Mouse (Mus musculus): ENCODE measurements at regions not wholly inside any gene's neighbourhood (a gene's known extent, or its start where the extent isn't known, plus 50 kb on each side); places are given as distances from the start of the nearest gene placed in this dataset.

DNA sequence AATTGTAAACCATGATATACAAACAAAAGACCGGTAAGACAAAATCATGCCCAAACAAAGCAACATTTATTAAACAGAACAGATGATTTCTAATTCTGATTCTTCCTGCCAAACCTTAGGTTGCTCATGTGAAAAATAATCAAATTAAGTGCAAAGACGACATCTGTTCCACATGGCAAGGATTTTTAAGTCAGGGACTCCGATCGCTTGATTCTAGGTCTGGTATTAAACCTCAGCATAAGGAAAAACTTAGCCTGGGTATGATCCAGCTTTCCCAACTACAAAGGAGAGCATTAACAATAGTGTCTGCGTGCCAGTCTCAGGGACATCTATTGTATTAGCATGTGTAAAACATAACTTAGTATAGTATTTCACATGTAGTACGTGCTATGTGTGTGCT lies 181.8 kb upstream of the Rnpc3 start:
- H3K9ac ChIP-seq (replicated peaks; ENCODE audit: low read depth, low read length), result no peak overlapping the region
- no peak overlapping the region for H3K4me3 ChIP-seq (ENCODE audit: low read depth, low read length)
- no peaks in the 10 kb centered on the region for H3K36me3 ChIP-seq (ENCODE audit: control insufficient read depth, insufficient read depth, low read length)
- H3K27me3 ChIP-seq (ENCODE audit: control insufficient read depth, insufficient read depth, low read length), result no peaks in the 10 kb centered on the region
- no peaks in the 10 kb centered on the region for H3K4me1 ChIP-seq (ENCODE audit: control insufficient read depth, insufficient read depth, low read length)
- H3K4me2 ChIP-seq (replicated peaks; ENCODE audit: low read depth, low read length), result no peak overlapping the region
- no peaks in the 10 kb centered on the region for H3K9me3 ChIP-seq (ENCODE audit: control insufficient read depth, low read depth, low read length)
- no peak for ATAC-seq (ENCODE audit: insufficient number of reproducible peaks, insufficient read depth, low FRiP score, low read depth)
- H3K27ac ChIP-seq (ENCODE audit: low read length), result no peak overlapping the region
- 85% methylated on average over 6 of the region's 6 CpGs for WGBS

DNA sequence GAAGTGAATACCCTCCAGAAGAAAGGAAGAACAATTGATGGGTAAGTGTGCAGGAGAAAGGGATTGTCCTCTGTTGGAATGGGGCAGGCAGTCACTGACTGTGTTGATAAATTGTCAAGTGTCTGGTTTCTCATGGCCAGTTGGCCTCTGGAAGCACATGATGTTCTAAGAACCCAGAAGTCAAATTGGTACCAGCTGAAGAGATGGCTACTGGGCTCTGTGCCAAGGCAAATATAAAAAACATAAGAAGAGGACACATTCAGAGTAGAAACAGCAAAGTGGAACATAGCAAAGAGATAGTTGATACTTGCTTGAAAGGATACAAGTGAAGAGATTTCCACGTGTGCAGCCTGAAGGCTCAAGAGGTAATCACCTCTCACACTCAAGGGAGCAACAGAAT lies 170.9 kb upstream of the Col11a1 start:
- Histone ChIP-seq H3K27me3 (ENCODE audit: control insufficient read depth, insufficient read depth, low read length) (no peaks in the 10 kb centered on the region), H3K9ac (replicated peaks; ENCODE audit: low read depth, low read length) (no peak overlapping the region), H3K4me1 (ENCODE audit: control insufficient read depth, insufficient read depth, low read length) (0 out of 2 replicates have a peak, but pooled peaks cover 5% of the 10 kb centered on the region), H3K36me3 (ENCODE audit: control insufficient read depth, insufficient read depth, low read length) (no peaks in the 10 kb centered on the region), H3K9me3 (ENCODE audit: control insufficient read depth, low read depth, low read length) (no peaks in the 10 kb centered on the region), H3K4me3 (ENCODE audit: low read depth, low read length) (no peak overlapping the region), H3K27ac (ENCODE audit: low read length) (no peak overlapping the region), H3K4me2 (replicated peaks; ENCODE audit: low read depth, low read length) (no peak overlapping the region)
- ATAC-seq (ENCODE audit: insufficient number of reproducible peaks, insufficient read depth, low FRiP score, low read depth), result no peak
- WGBS, result 18% methylated on average over 1 of the region's 1 CpGs

DNA sequence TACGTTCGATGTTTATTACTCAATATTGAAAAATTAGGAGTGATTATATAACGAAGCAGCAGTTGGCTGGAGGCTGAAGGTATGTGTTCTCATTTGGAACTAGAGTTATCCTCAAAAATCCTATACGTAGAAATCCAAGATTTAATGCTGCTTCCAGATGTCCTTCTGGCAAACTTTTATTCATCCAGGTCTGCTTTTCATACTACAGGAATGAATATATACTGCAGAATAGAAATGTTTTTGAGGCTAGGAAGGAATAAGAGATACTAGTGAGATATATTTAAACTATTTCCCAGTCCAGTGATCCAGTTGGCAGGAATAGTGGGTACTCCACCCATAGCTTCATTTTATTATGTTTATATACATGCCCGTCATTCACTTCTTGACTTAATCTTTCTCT lies 170.3 kb upstream of the Col11a1 start:
- H3K4me1 ChIP-seq (ENCODE audit: control insufficient read depth, insufficient read depth, low read length), result 0 out of 2 replicates have a peak, but pooled peaks cover 5% of the 10 kb centered on the region
- no peak overlapping the region for H3K27ac ChIP-seq (ENCODE audit: low read length)
- H3K36me3 ChIP-seq (ENCODE audit: control insufficient read depth, insufficient read depth, low read length), result no peaks in the 10 kb centered on the region
- H3K9me3 ChIP-seq (ENCODE audit: control insufficient read depth, low read depth, low read length), result no peaks in the 10 kb centered on the region
- ATAC-seq (ENCODE audit: insufficient number of reproducible peaks, insufficient read depth, low FRiP score, low read depth), result no peak
- H3K4me2 ChIP-seq (replicated peaks; ENCODE audit: low read depth, low read length), result no peak overlapping the region
- H3K4me3 ChIP-seq (ENCODE audit: low read depth, low read length), result no peak overlapping the region
- no peak overlapping the region for H3K9ac ChIP-seq (replicated peaks; ENCODE audit: low read depth, low read length)
- WGBS, result 38% methylated on average over 5 of the region's 5 CpGs
- no peaks in the 10 kb centered on the region for H3K27me3 ChIP-seq (ENCODE audit: control insufficient read depth, insufficient read depth, low read length)

DNA sequence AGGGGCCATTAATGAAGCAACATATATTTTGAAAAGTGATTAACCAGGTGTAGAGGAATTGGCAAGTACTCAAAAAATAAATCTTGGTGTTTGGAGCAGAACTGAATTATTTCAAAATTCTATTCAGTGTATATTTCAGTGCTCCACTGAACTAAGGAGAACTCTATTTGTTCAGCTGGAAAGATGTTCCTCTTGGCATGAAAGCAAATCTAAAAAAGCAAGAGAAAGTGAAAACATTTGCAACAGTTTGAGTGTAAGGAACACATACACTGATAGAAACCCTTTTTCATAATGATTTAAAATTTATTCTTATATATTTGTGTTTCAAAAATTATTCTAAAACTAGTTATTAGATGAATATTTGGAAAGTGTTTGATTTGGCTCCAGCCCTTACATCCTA lies 169.9 kb upstream of the Col11a1 start:
- Histone ChIP-seq H3K4me2 (replicated peaks; ENCODE audit: low read depth, low read length) (no peak overlapping the region), H3K27ac (ENCODE audit: low read length) (no peak overlapping the region), H3K27me3 (ENCODE audit: control insufficient read depth, insufficient read depth, low read length) (no peaks in the 10 kb centered on the region), H3K9ac (replicated peaks; ENCODE audit: low read depth, low read length) (no peak overlapping the region), H3K36me3 (ENCODE audit: control insufficient read depth, insufficient read depth, low read length) (no peaks in the 10 kb centered on the region), H3K9me3 (ENCODE audit: control insufficient read depth, low read depth, low read length) (no peaks in the 10 kb centered on the region), H3K4me3 (ENCODE audit: low read depth, low read length) (no peak overlapping the region), H3K4me1 (ENCODE audit: control insufficient read depth, insufficient read depth, low read length) (0 out of 2 replicates have a peak, but pooled peaks cover 5% of the 10 kb centered on the region)
- ATAC-seq (ENCODE audit: insufficient number of reproducible peaks, insufficient read depth, low FRiP score, low read depth), result peak; percentile 37; the same call in 1 of the 2 replicates

DNA sequence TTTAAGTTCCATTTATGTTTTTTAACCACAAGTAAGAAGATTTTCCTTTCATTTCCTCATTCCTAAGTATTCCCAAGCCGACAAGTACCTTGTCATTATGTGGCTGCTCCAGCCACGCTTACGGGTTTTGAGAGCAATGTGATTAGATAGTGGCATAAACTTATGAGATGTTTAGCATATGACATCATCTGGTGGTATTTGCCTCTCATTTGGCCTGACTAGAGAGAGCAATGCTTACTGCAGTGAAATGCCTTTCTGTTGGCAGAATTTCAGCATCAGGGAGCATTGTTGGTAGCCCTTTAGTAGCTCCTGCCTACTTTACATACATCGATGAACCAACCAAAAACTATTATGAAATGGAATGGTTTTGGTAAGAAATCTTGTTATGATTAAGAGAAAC lies 157.1 kb upstream of the Col11a1 start:
- 53% methylated on average over 4 of the region's 4 CpGs for WGBS
- no peak overlapping the region for H3K9ac ChIP-seq (replicated peaks; ENCODE audit: low read depth, low read length)
- ATAC-seq (ENCODE audit: insufficient number of reproducible peaks, insufficient read depth, low FRiP score, low read depth), result no peak

DNA sequence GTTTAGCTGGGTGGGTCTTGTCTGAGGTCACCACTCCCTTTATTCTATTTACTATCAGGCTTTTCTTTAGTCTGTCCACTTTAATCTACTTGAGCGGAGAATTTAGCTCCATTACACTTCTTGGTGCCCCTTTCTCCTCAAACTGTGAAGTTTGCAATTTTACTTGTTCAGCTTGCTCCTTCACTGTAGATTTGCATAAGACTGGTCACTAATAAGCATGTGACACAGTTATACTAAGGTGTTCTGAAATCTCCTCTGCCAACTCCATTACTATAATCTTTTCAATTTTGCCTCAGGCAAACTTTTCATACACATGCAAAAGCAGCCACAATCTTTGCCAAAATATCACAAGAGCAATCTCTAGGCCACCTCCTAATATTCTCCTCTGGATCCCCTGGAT lies 125.2 kb upstream of the Col11a1 start:
- Histone ChIP-seq H3K36me3 (ENCODE audit: control insufficient read depth, insufficient read depth, low read length) (no peaks in the 10 kb centered on the region), H3K27ac (ENCODE audit: low read length) (no peak overlapping the region), H3K9me3 (ENCODE audit: control insufficient read depth, low read depth, low read length) (no peaks in the 10 kb centered on the region), H3K27me3 (ENCODE audit: control insufficient read depth, insufficient read depth, low read length) (no peaks in the 10 kb centered on the region), H3K4me1 (ENCODE audit: control insufficient read depth, insufficient read depth, low read length) (no peaks in the 10 kb centered on the region), H3K9ac (replicated peaks; ENCODE audit: low read depth, low read length) (no peak overlapping the region), H3K4me2 (replicated peaks; ENCODE audit: low read depth, low read length) (no peak overlapping the region), H3K4me3 (ENCODE audit: low read depth, low read length) (no peak overlapping the region)
- no peak for ATAC-seq (ENCODE audit: insufficient number of reproducible peaks, insufficient read depth, low FRiP score, low read depth)
- WGBS, result 74% methylated on average over 1 of the region's 1 CpGs

More for the DNA sequence above, 157.1 kb upstream of the Col11a1 start:
- Histone ChIP-seq H3K27me3 (ENCODE audit: control insufficient read depth, insufficient read depth, low read length) (no peaks in the 10 kb centered on the region), H3K27ac (ENCODE audit: low read length) (no peak overlapping the region), H3K9me3 (ENCODE audit: control insufficient read depth, low read depth, low read length) (no peaks in the 10 kb centered on the region), H3K4me3 (ENCODE audit: low read depth, low read length) (no peak overlapping the region), H3K36me3 (ENCODE audit: control insufficient read depth, insufficient read depth, low read length) (no peaks in the 10 kb centered on the region), H3K4me2 (replicated peaks; ENCODE audit: low read depth, low read length) (no peak overlapping the region), H3K4me1 (ENCODE audit: control insufficient read depth, insufficient read depth, low read length) (no peaks in the 10 kb centered on the region)

DNA sequence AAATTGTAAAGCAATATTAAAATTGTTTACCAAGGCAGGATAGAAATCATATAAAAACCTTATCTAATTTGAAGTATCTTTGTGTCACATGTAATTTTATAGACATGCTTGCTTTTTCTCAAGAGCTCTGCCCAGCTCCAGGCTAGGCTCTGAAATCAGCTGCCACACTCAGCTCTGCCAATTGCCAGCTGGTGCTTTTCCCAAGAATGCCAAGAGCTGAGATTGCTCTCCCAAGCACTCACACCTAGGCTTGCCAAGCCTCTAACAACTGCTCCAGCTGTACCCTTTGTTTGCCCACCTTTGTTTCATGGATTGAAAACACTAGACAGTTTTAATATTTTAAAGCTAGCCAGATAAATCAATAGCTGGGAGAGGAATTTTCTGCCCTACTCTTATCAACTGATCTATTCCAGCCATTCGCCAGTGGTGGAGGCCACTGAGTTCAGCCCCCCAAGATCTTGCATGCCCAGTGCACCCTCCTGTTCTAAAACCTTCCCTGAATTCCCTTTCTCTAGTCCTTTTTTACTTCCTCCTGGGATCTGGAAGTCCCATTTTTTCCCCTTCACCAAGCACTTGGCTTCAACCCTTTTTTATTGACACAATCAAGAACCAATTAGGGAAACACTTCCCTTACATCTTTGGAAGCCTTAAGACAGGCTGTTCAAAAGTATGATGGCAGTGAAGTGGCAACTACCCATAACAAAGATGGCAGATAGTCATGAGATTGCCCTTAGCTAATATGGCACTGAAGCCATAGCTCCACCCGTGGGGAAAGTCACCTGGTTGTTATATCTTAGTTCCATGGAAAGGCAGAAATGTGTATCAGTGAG lies 110.8 kb upstream of the Col11a1 start:
- 75% methylated on average over 2 of the region's 2 CpGs for WGBS
- Histone ChIP-seq H3K9ac (replicated peaks; ENCODE audit: low read depth, low read length) (no peak overlapping the region), H3K4me2 (replicated peaks; ENCODE audit: low read depth, low read length) (no peak overlapping the region), H3K4me1 (ENCODE audit: control insufficient read depth, insufficient read depth, low read length) (no peaks in the 10 kb centered on the region), H3K4me3 (ENCODE audit: low read depth, low read length) (no peak overlapping the region), H3K9me3 (ENCODE audit: control insufficient read depth, low read depth, low read length) (no peaks in the 10 kb centered on the region), H3K36me3 (ENCODE audit: control insufficient read depth, insufficient read depth, low read length) (no peaks in the 10 kb centered on the region), H3K27me3 (ENCODE audit: control insufficient read depth, insufficient read depth, low read length) (no peaks in the 10 kb centered on the region), H3K27ac (ENCODE audit: low read length) (no peak overlapping the region)
- ATAC-seq (ENCODE audit: insufficient number of reproducible peaks, insufficient read depth, low FRiP score, low read depth), result no peak

DNA sequence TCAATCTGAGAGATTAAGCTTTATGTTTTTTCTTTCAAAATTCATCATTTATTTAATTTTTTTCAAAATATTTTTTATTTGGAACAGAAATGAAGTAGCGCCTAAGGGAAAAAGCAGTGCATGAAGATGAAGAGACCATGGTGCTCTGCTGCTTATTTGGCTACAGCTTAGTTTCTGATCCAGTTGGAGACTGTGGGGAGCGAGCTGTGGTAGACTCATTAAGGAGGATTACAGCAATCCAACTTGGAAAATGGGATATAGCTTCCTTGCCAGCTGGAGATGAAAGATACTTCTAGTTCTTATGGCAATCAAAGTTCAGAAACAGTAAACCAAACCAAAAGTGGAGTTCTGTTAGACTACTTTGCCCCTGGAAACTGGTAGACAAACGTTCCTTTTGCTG lies 98.8 kb upstream of the Col11a1 start:
- H3K9ac ChIP-seq (replicated peaks; ENCODE audit: low read depth, low read length), result no peak overlapping the region
- H3K36me3 ChIP-seq (ENCODE audit: control insufficient read depth, insufficient read depth, low read length), result no peaks in the 10 kb centered on the region
- H3K4me2 ChIP-seq (replicated peaks; ENCODE audit: low read depth, low read length), result no peak overlapping the region
- H3K4me3 ChIP-seq (ENCODE audit: low read depth, low read length), result no peak overlapping the region
- H3K4me1 ChIP-seq (ENCODE audit: control insufficient read depth, insufficient read depth, low read length), result no peaks in the 10 kb centered on the region
- no peak overlapping the region for H3K27ac ChIP-seq (ENCODE audit: low read length)
- 70% methylated on average over 3 of the region's 3 CpGs for WGBS
- no peaks in the 10 kb centered on the region for H3K27me3 ChIP-seq (ENCODE audit: control insufficient read depth, insufficient read depth, low read length)
- no peak for ATAC-seq (ENCODE audit: insufficient number of reproducible peaks, insufficient read depth, low FRiP score, low read depth)
- no peaks in the 10 kb centered on the region for H3K9me3 ChIP-seq (ENCODE audit: control insufficient read depth, low read depth, low read length)

DNA sequence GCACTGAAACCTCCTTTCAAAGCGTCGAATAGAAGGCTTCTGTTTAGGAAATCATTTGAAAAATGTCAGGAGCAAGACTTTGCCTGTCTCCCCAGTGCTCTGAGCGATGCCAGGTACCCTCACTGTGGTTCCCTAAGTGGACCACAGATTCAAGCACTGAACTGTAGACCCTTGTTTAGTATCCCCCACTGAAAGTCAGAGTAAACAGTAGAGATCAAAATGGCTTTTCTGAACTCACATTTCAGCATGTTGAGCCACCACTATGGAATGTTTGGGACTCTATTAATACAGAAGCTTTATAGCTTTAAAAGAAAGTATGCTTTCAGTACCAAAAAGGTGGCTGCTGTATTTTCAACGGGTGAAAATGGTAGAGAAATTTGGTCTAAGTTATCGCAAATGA lies 79.8 kb upstream of the Col11a1 start:
- no peak for ATAC-seq (ENCODE audit: insufficient number of reproducible peaks, insufficient read depth, low FRiP score, low read depth)
- H3K36me3 ChIP-seq (ENCODE audit: control insufficient read depth, insufficient read depth, low read length), result no peaks in the 10 kb centered on the region
- no peaks in the 10 kb centered on the region for H3K9me3 ChIP-seq (ENCODE audit: control insufficient read depth, low read depth, low read length)
- no peak overlapping the region for H3K4me2 ChIP-seq (replicated peaks; ENCODE audit: low read depth, low read length)
- H3K27ac ChIP-seq (ENCODE audit: low read length), result no peak overlapping the region
- H3K9ac ChIP-seq (replicated peaks; ENCODE audit: low read depth, low read length), result no peak overlapping the region
- 50% methylated on average over 5 of the region's 5 CpGs for WGBS
- no peaks in the 10 kb centered on the region for H3K27me3 ChIP-seq (ENCODE audit: control insufficient read depth, insufficient read depth, low read length)
- no peaks in the 10 kb centered on the region for H3K4me1 ChIP-seq (ENCODE audit: control insufficient read depth, insufficient read depth, low read length)
- H3K4me3 ChIP-seq (ENCODE audit: low read depth, low read length), result no peak overlapping the region

Measured in stomach, embryonic 14.5 days (tissue).